ENCODE assay signal across 10 mouse cellular contexts in genomic region chr9:78601046-78601730, GRCm38 (mm10). TPM values are rescaled to one million over a fixed set of nuclear protein-coding genes. Genes with fewer than 3 reads are reported as not detected.
DNase-seq lines count a peak whose midpoint lies in the region; ATAC-seq lines count a peak whose summit lies in the region.
"Had no signal": no experiment of that assay in that cellular context is flagged by ENCODE, and none has a peak within 500 bp of the region (broad histone marks: within the 10 kb centered on the region; RNA-seq: fewer than 3 reads in every experiment).

No protein-coding gene starts in this region.

- H3K9me3 ChIP-seq in heart, embryonic 10.5 days: no peaks in the 10 kb centered on the region
- H3K9me3 ChIP-seq in midbrain, embryonic 12.5 days: no peaks in the 10 kb centered on the region
- no peaks in the 10 kb centered on the region for H3K9me3 ChIP-seq in midbrain, embryonic 10.5 days (replicated peaks)

- intact Hi-C loops in heart, postnatal 10 days (cut with DNase I): loop anchor here (2.0 to 5.0 kb wide), 2 partner anchors 14 to 41 kb away; partner anchors contain the start of gene Cd109

- no peaks in the 10 kb centered on the region for H3K4me1 ChIP-seq in heart, embryonic 10.5 days
- no peaks in the 10 kb centered on the region for H3K4me1 ChIP-seq in midbrain, embryonic 12.5 days
- no peaks in the 10 kb centered on the region for H3K4me1 ChIP-seq in midbrain, embryonic 10.5 days

- no peak overlapping the region for H3K4me2 ChIP-seq in midbrain, embryonic 12.5 days (replicated peaks)

- H3K9ac ChIP-seq in midbrain, embryonic 12.5 days (replicated peaks): no peak overlapping the region

- no peaks in the 10 kb centered on the region for H3K27me3 ChIP-seq in heart, embryonic 10.5 days (ENCODE audit: insufficient read depth, poor library complexity, severe bottlenecking)
- H3K27me3 ChIP-seq in midbrain, embryonic 12.5 days: no peaks in the 10 kb centered on the region
- no peaks in the 10 kb centered on the region for H3K27me3 ChIP-seq in midbrain, embryonic 10.5 days (ENCODE audit: low read depth, poor library complexity, severe bottlenecking)

- no peak overlapping the region for H3K27ac ChIP-seq in heart, embryonic 10.5 days
- H3K27ac ChIP-seq in midbrain, embryonic 12.5 days (replicated peaks): no peak overlapping the region
- no peak overlapping the region for H3K27ac ChIP-seq in midbrain, embryonic 10.5 days (replicated peaks)

- peak; percentile 29 to 42 for DNase-seq in heart, postnatal 10 days
- DNase-seq in heart, embryonic 10.5 days (ENCODE audit: low spot score): no peak
- DNase-seq in midbrain, embryonic 10.5 days (ENCODE audit: low spot score): no peak
- DNase-seq in R1 (ENCODE audit: low read depth, low spot score): peak; percentile 83
- DNase-seq in lung, postnatal 36 days: peak; percentile 34
- DNase-seq in cerebellum, adult 9-11 months: no peak
- DNase-seq: cerebellum, postnatal 36 days had no signal

- 0 out of 2 replicates have a peak, but pooled peaks have one; percentile 34 for ATAC-seq in midbrain, embryonic 12.5 days (ENCODE audit: low FRiP score, low read depth)
- no peak for ATAC-seq in erythroblast, adult 5-6 weeks (replicated peaks; ENCODE audit: low FRiP score, poor library complexity, severe bottlenecking)

- no peak overlapping the region for H3K4me3 ChIP-seq in heart, embryonic 10.5 days
- H3K4me3 ChIP-seq in midbrain, embryonic 12.5 days: no peak overlapping the region
- no peak overlapping the region for H3K4me3 ChIP-seq in midbrain, embryonic 10.5 days
- H3K4me3 ChIP-seq: myocyte had no signal

- H3K36me3 ChIP-seq in heart, embryonic 10.5 days: no peaks in the 10 kb centered on the region
- no peaks in the 10 kb centered on the region for H3K36me3 ChIP-seq in midbrain, embryonic 12.5 days
- H3K36me3 ChIP-seq in midbrain, embryonic 10.5 days: no peaks in the 10 kb centered on the region

- WGBS in heart, embryonic 10.5 days: 52% methylated on average over 4 of the region's 4 CpGs
- WGBS in midbrain, embryonic 12.5 days: 62% methylated on average over 4 of the region's 4 CpGs
- 68% methylated on average over 4 of the region's 4 CpGs for WGBS in midbrain, embryonic 10.5 days

RNA-seq across cellular contexts. Expression of gene Slc17a5, which starts 13.3 kb away (rescaled TPM):
- 1 to 10 TPM; 7.6 to 7.7 TPM for total RNA-seq in heart, postnatal 10 days (2021)
- polyA plus RNA-seq in heart, embryonic 10.5 days (2016; fragmentation: Nextera tagmentation; extraction: Ambion mirVana): 6.0 and 7.0 TPM in 2 replicates
- polyA plus RNA-seq in midbrain, embryonic 12.5 days (2016; fragmentation: Nextera tagmentation; extraction: Ambion mirVana): 13.9 and 15.6 TPM in 2 replicates
- 9.9 and 11.4 TPM in 2 replicates for polyA plus RNA-seq in midbrain, embryonic 10.5 days (2016; fragmentation: Nextera tagmentation; extraction: Ambion mirVana)
- total RNA-seq in erythroblast, adult 5-6 weeks (2015; ENCODE audit: low replicate concordance): 3.6 and 6.5 TPM in 2 replicates
- 1.4 TPM in 2 replicates for total RNA-seq in erythroblast, adult 5-6 weeks (2017; ENCODE audit: low replicate concordance)

RNA-seq across cellular contexts. Expression of gene Cd109, which starts 14.2 kb away (rescaled TPM):
- total RNA-seq in heart, postnatal 10 days (2021): 10 to 100 TPM; 13.0 to 13.5 TPM
- 1.1 and 1.3 TPM in 2 replicates for polyA plus RNA-seq in heart, embryonic 10.5 days (2016; fragmentation: Nextera tagmentation; extraction: Ambion mirVana)
- polyA plus RNA-seq in midbrain, embryonic 12.5 days (2016; fragmentation: Nextera tagmentation; extraction: Ambion mirVana): 4.5 and 5.1 TPM in 2 replicates
- 3.9 and 4.8 TPM in 2 replicates for polyA plus RNA-seq in midbrain, embryonic 10.5 days (2016; fragmentation: Nextera tagmentation; extraction: Ambion mirVana)
- 1.0 TPM in 1 of 2 replicates, not detected in the other for total RNA-seq in erythroblast, adult 5-6 weeks (2015; ENCODE audit: low replicate concordance)
- total RNA-seq in erythroblast, adult 5-6 weeks (2017; ENCODE audit: low replicate concordance): 0.09 TPM in 1 of 2 replicates, not detected in the other

Comparison
In these comparisons a context has a peak if more than half of its experiments do, and no peak if none do; other contexts are left out.
1. DNase-seq: peak in heart, postnatal 10 days (2 of 2), R1 (single experiment) and lung, postnatal 36 days (single experiment); none in heart, embryonic 10.5 days (single experiment), midbrain, embryonic 10.5 days (single experiment) and cerebellum, adult 9-11 months (single experiment).